Mouse (Mus musculus): ENCODE measurements at regions not wholly inside any gene's neighbourhood (a gene's known extent, or its start where the extent isn't known, plus 50 kb on each side); places are given as distances from the start of the nearest gene placed in this dataset.

- no peak for TF ChIP-seq CTCF (IDR thresholded peaks at IDR 0.05; ENCODE audit: low read depth, low read length)
- no peak for TF ChIP-seq POLR2A (IDR thresholded peaks at IDR 0.05; ENCODE audit: extremely low read depth, insufficient read depth, low read length)
Measured at GRCm38 (mm10) chr4:153872346-153872745, 84.7 kb upstream of the A430005L14Rik start.

Measured in liver, adult 2 months (tissue).